Mouse (Mus musculus) testis, adult 10 weeks (tissue): Measurements from ENCODE around the gene Flcn. TPM values are rescaled to one million over a fixed set of nuclear protein-coding genes. Genes with fewer than 3 reads are reported as not detected.

ENCODE experiments used
- polyA plus RNA-seq: library from polyadenylated mRNA; stranded (reverse); fragments of 350-450 nt; fragmentation: Illumina TruSeq; extraction: RNeasy Lipid Tissue Mini Kit (QIAGEN cat#74804); gene quantifications from one replicate; pipeline ENCODE4 v1.2.3, GENCODE M21; 2014; ENCODE audit warnings: low read depth, low replicate concordance

The Flcn gene
- 3.0 TPM for polyA plus RNA-seq

GRCm38 (mm10) chr11:59809670-59810474 is at the start of gene Flcn:
TSS of gene Flcn (minus strand) at chr11:59810016.

GRCm38 (mm10) chr11:59839459-59840126 is 29.8 kb upstream of the Flcn start, which contains the start of gene Cops3:
TSS of gene Cops3 (minus strand) at chr11:59839838.

GRCm38 (mm10) chr11:59839008-59839458 is 29.2 kb upstream of the Flcn start, which contains the start of gene Nt5m:
TSS of gene Nt5m (plus strand) at chr11:59839447.

GRCm38 (mm10) chr11:59787199-59787781 is 22.5 kb downstream of the Flcn start, which contains the start of gene Pld6:
TSS of gene Pld6 (minus strand) at chr11:59787645.

Other genes starting within 250 kb of the Flcn start
- gene Olfr222, start 233.8 kb downstream of the Flcn start, polyA plus RNA-seq = not detected
- not detected for gene Olfr223, start 216.7 kb downstream of the Flcn start, polyA plus RNA-seq
- gene Mprip, start 148.7 kb downstream of the Flcn start, polyA plus RNA-seq = 95.5 TPM
- gene Pld6, start 22.4 kb downstream of the Flcn start, polyA plus RNA-seq = 13.5 TPM
- 13.8 TPM for gene Nt5m, start 29.4 kb upstream of the Flcn start, polyA plus RNA-seq
- gene Cops3, start 29.8 kb upstream of the Flcn start, polyA plus RNA-seq = 338 TPM
- 22.5 TPM for gene Med9, start 138.2 kb upstream of the Flcn start, polyA plus RNA-seq
- 1.8 TPM for gene Rasd1, start 154.9 kb upstream of the Flcn start, polyA plus RNA-seq
- gene Pemt, start 236.5 kb upstream of the Flcn start, polyA plus RNA-seq = 0.78 TPM